Mouse (Mus musculus): ENCODE data around the gene Gng7.

- TF ChIP-seq POLR2A (IDR thresholded peaks at IDR 0.05; ENCODE audit: low read depth, low read length) (no peak), CTCF (conservative IDR thresholded peaks at IDR 0.05; ENCODE audit: insufficient read depth, insufficient read length, low read depth, low read length) (no peak)
Observed at GRCm38 (mm10) chr10:81052577-81052976, 37.8 kb upstream of the Gng7 start.

Data from kidney, adult 2 months (tissue).